Mouse (Mus musculus): ENCODE results near the gene Imp4.

- TF ChIP-seq CTCF (IDR thresholded peaks at IDR 0.05; ENCODE audit: extremely low read depth, insufficient read length, insufficient replicate concordance, low read depth, low read length): no peak
- TF ChIP-seq POLR2A (IDR thresholded peaks at IDR 0.05; ENCODE audit: low read depth, low read length): no peak
These were observed 8.2 kb upstream of the Imp4 start for GRCm38 (mm10) chr1:34431431-34431830.

Measured in small intestine, adult 2 months (tissue).